Mouse (Mus musculus): ENCODE results near the gene Taar9. TPM values are rescaled to one million over a fixed set of nuclear protein-coding genes. Genes with fewer than 3 reads are reported as not detected.
"Not testable (repeated sequence)": the region's sequence is repeated elsewhere in the genome, so short reads cannot be mapped to it uniquely, and the experiment has no call there.

The Taar9 gene
- total RNA-seq, 2 experiments from 2014 or later, result not detected

GRCm38 (mm10) chr10:24080166-24080565 is 29.2 kb downstream of the Taar9 start:
- ATAC-seq (ENCODE audit: poor library complexity, severe bottlenecking), result no peak

DNA sequence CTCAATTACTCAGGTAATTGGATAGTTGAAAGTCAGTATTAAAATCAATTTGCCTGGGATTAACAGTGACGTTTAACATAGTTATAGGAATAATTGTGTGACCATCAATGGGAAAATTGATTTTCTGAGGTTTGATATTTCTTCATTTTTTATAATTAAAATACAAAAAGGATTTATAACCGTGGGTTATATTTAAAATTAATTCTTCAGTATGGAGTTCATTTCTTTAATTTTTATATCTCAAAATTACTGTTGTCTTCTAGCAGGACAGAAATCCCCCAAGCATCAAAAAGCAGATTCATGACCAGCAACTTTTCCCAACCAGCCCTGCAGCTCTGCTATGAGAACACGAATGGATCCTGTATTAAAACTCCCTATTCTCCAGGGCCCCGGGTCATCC is 33.1 kb downstream of the Taar9 start, which contains the start of gene Taar8a:
Taar8a (plus strand) TSS at position 301 of the 400 bp plus-strand sequence.
- not testable (repeated sequence) for ATAC-seq (ENCODE audit: poor library complexity, severe bottlenecking)

DNA sequence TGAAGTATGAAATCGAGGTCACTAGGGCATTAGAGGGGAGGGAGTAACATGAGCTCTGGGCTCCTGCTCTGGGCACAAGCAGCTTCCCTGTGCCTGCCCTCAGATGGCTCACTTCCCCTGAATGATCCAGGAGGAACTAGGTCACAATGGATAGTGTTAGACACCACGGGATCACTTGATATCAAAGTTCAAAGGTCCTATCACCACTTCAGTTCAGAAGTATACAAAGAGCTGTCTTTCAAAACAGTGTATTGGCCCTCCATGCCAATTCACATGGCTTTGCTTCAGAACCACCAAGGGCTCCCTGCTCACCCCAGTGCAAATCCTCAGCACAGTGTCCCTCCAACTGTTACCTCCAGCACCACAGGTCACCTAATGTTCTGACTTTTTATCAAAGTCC is 34.6 kb downstream of the Taar9 start:
- not testable (repeated sequence) for ATAC-seq (ENCODE audit: poor library complexity, severe bottlenecking)

DNA sequence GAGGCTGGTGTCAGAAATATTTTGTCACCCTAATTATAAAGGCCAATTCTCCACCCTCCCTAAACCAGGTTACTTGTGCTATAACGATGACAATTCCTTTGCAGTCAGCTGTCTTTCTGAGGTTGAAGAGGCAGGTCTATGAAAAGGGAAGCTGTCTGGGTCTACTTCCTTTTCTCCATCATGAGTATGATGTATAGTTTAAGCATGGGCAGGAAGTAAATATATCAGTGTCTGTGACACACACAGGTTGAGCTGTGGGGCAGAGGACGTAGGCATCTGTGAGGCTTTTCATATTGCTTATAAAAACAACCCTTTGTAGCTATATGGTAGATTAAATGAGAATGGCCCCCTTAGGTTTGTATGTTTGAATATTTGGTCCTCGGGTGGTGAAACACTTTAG is 50.3 kb downstream of the Taar9 start:
- peak; percentile 78 for ATAC-seq (ENCODE audit: poor library complexity, severe bottlenecking)

Other genes with a start within 250 kb of the Taar9 start
- not detected in 2 replicates for gene Vnn1, start 214.8 kb downstream of the Taar9 start, total RNA-seq (2015)
- not detected in 2 replicates for gene Vnn1, start 214.8 kb downstream of the Taar9 start, total RNA-seq (2017)
- gene Taar1, start 189.2 kb downstream of the Taar9 start, total RNA-seq (2015), result not detected in 2 replicates
- not detected in 2 replicates for gene Taar1, start 189.2 kb downstream of the Taar9 start, total RNA-seq (2017)
- not detected in 2 replicates for gene Taar2, start 171.0 kb downstream of the Taar9 start, total RNA-seq (2015)
- gene Taar2, start 171.0 kb downstream of the Taar9 start, total RNA-seq (2017), result not detected in 2 replicates
- gene Taar3, start 160.0 kb downstream of the Taar9 start, total RNA-seq (2015), result not detected in 2 replicates
- gene Taar3, start 160.0 kb downstream of the Taar9 start, total RNA-seq (2017), result not detected in 2 replicates
- gene Taar4, start 149.0 kb downstream of the Taar9 start, total RNA-seq (2015), result not detected in 2 replicates
- not detected in 2 replicates for gene Taar4, start 149.0 kb downstream of the Taar9 start, total RNA-seq (2017)
- gene Taar5, start 138.8 kb downstream of the Taar9 start, total RNA-seq (2015), result not detected in 2 replicates
- not detected in 2 replicates for gene Taar5, start 138.8 kb downstream of the Taar9 start, total RNA-seq (2017)
- not detected in 2 replicates for gene Taar6, start 123.9 kb downstream of the Taar9 start, total RNA-seq (2015)
- gene Taar6, start 123.9 kb downstream of the Taar9 start, total RNA-seq (2017), result not detected in 2 replicates
- gene Taar7a, start 116.1 kb downstream of the Taar9 start, total RNA-seq (2015), result not detected in 2 replicates
- not detected in 2 replicates for gene Taar7a, start 116.1 kb downstream of the Taar9 start, total RNA-seq (2017)
- not detected in 2 replicates for gene Taar7b, start 109.6 kb downstream of the Taar9 start, total RNA-seq (2015)
- not detected in 2 replicates for gene Taar7b, start 109.6 kb downstream of the Taar9 start, total RNA-seq (2017)
- not detected in 2 replicates for gene Taar7d, start 82.3 kb downstream of the Taar9 start, total RNA-seq (2015)
- not detected in 2 replicates for gene Taar7d, start 82.3 kb downstream of the Taar9 start, total RNA-seq (2017)
- not detected in 2 replicates for gene Taar7e, start 71.9 kb downstream of the Taar9 start, total RNA-seq (2015)
- gene Taar7e, start 71.9 kb downstream of the Taar9 start, total RNA-seq (2017), result not detected in 2 replicates
- gene Taar7f, start 60.0 kb downstream of the Taar9 start, total RNA-seq (2015), result not detected in 2 replicates
- gene Taar7f, start 60.0 kb downstream of the Taar9 start, total RNA-seq (2017), result not detected in 2 replicates
- gene Taar8a, start 33.0 kb downstream of the Taar9 start, total RNA-seq (2015), result not detected in 2 replicates
- gene Taar8a, start 33.0 kb downstream of the Taar9 start, total RNA-seq (2017), result not detected in 2 replicates
- gene Taar8b, start 17.2 kb downstream of the Taar9 start, total RNA-seq (2015), result not detected in 2 replicates
- gene Taar8b, start 17.2 kb downstream of the Taar9 start, total RNA-seq (2017), result not detected in 2 replicates
- not detected in 2 replicates for gene Taar8c, start 7.6 kb downstream of the Taar9 start, total RNA-seq (2015)
- gene Taar8c, start 7.6 kb downstream of the Taar9 start, total RNA-seq (2017), result not detected in 2 replicates
- gene Stx7, start 39.8 kb upstream of the Taar9 start, total RNA-seq (2015), result 163 and 174 TPM in 2 replicates
- gene Stx7, start 39.8 kb upstream of the Taar9 start, total RNA-seq (2017), result 174 and 189 TPM in 2 replicates
- not detected in 2 replicates for gene Moxd1, start 114.0 kb upstream of the Taar9 start, total RNA-seq (2015)
- not detected in 2 replicates for gene Moxd1, start 114.0 kb upstream of the Taar9 start, total RNA-seq (2017)